Mouse (Mus musculus): ENCODE measurements around the gene Polr1c.

The Polr1c gene

DNA sequence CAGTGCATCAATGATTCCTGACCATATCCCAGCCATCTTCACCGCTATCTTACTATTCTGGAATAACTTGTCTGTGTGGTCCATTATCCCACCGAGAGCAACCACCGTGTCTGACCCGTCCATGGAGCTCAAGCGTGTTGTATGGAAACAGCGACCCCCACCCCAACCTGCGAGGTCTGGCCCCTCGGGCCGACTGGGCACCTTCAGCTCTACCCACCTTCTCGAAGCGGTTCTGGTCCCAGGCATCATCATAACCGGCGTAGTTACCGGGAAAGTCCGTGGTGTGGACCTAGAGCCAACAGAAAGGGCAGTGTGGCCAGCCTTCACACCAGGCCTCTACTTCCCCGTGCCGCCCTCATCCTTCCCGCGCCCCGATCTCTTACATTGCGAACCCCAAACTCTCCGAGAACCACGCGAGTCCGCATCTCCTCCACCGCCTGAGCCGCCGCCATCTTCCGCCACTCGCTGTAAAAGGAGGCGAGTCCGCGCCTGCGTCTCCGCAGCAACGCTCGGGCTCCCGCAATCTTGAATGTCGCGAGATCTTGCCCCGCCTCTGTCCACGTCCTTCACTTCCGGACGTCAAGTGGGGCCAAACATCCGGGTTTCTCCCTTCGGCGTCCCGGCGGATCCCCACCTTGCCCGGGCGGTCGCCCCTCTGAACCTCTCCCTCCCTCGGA is at the start of gene Polr1c, which contains the start of gene Yipf3:
Polr1c (minus strand) TSS at position 543 of the 677 bp plus-strand sequence.
Yipf3 (plus strand) TSS at position 569 of the 677 bp plus-strand sequence.
- peak; percentile 97 for DNase-seq (ENCODE audit: low spot score)

DNA sequence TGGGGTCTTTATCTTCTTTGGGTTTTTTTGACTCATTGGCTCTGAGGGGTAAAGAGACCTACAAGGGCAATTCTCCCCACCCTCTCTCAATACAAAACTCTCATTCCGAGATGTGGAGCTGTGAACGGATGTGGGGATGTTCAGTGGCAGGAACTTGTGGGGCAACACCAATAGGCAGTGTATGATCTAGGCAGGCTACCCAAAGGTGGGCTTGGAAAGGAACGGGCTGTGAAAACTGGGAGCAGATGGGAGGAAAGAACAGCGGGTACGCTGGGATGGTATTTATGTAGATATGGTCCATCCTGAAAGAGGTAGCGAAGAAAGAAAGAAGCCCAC is 49.1 kb upstream of the Polr1c start:
- no peak for DNase-seq (ENCODE audit: low spot score)

DNA sequence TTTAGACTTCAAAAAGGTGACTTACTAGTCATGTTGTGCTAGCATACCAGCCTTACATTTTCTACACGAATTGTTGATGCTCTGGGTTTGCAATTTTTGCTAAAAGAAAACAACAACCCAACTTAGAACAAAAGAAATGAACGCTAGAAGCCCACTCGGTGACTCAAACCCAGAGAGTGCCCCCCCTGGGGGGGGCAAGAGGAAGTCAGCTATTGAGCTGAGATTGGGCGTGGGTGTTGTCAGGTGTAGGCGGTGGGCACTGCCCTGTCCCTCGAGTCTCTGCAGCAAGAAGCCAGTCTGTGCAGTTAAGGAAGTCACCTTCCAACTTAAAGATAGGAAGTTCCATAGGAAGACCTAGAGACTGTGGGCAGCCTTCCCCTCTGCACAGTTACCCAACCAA is 48.7 kb upstream of the Polr1c start:
- no peak for DNase-seq (ENCODE audit: low spot score)

DNA sequence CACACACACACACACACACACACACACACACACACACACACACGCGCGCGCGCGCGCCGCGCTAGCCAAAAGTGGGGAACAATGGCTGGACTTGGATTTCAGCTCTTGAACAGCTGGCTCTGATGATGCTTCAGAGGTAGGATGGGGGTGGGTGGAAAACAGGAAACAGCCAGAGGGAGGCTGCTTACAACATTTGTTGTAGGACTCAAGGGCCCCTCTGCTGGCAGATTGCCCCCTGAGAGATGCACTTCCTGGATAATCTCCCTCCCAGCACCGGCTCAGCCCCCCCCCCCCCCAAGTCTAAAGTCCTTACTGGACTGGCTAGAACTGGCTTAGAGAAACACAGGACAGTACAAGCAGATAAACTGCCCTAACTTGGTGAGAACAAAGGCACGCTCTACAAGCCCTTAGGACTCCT is 39.8 kb upstream of the Polr1c start:
- no peak for DNase-seq (ENCODE audit: low spot score)

DNA sequence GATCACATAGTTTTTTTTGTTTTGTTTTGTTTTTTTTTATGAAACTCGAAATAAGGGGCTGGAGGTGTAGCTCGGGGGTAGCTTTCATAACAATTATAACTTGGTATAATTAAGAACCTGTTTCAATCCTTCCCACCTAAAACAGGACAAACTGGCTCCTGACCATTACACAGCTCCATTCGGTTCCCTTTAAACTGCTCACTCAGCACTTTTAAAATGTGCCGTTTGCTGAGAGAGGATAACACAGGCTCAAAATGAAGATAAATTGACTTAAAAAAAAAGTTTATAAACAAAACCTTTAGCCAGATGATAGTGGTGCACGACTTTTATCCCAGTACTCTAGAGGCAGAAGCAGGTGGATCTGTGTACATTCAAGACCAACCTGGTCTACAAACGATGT is 37.6 kb upstream of the Polr1c start:
- DNase-seq (ENCODE audit: low spot score), result no peak

DNA sequence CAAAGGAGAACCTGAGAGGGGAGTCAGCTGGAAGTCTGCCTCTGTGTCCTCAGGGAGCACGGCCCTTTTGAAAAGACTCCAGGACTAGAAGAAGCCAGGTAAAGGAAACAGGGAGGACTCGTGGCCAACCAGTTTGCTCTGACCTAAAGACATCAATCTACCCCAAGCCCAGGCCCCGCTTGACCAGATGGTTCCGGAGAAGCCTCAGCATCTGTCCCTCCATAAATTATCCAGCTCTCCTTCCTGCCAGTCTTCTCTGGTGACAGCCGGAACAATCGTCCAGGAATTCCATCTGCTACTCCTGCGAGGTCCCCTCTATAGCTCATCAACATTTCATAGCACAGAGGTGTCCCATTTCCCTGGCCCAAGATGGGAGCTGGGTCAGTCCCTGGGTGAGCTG is 36.8 kb upstream of the Polr1c start:
- DNase-seq (ENCODE audit: low spot score), result peak; percentile 40

DNA sequence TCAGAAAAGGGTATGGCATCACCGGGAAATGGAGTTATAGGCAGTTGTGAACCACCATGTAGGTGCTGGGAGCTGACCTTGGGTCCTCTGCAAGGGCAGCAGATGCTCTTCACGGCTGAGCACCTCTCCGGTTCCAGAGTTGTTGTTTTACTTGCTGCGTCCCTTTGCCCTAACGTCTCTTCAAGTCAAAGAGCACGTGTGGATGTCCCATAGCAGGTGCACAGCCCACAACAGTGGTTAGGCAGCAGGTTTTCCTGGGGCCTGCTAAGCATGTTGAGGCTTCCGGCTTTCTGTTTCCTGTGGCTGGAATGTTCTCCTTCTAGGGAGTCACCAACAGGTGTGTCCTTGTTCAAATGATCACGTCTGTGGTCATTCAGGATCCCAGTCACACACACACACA is 36.1 kb upstream of the Polr1c start:
- no peak for DNase-seq (ENCODE audit: low spot score)

DNA sequence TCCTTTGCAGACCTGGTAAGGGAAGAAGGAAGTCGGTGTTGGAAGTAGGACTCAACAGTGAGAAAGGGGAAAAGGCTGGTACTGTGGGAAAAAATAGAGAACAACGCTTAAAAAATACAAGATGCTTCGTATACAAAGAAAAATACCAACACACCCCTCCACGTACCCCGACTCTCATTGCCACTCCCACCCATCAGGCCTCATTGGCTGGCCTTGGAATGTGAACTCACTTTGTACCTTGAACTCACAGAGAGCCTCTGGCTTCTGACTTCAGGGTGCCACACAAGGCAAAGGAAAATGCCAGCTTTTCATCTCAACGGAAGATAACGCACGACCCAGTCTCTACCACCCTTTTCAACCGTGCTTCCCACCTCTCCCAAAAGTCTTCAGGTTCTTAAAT is 35.3 kb upstream of the Polr1c start:
- no peak for DNase-seq (ENCODE audit: low spot score)

DNA sequence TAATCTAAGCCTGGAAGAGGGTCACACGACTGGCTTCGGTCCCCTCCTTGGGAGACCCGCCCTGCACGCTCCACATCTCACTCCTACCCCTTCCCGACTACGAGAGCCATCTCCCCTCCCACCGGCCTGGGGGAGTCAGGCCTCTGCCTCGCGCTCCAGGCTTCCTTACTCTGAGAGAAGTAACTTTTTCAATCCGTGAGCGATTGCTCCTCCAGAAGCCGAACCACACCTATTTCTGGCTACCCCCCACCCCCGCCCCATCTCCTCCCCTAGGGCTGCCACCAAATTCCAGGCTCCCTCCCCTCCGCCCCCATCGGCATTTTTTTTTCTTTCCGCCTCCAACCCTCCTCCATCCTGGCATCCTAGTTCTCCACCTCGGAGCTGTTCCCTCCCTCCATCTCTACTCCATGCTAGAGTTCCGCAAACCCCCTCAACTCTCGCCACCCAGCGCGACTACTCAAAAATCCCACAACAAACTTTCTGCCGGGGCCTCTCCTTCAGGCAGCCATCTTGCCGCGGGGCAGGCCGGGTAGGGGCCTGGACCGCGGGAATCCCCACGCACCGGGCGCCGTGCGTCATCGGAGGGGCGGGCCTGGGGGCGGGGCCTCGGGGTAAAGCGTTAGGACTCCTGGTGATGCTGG is 34.7 kb upstream of the Polr1c start, which contains the start of gene Tjap1:
Tjap1 (minus strand) TSS at position 544 of the 641 bp plus-strand sequence.
- DNase-seq (ENCODE audit: low spot score), result peak; percentile 89

DNA sequence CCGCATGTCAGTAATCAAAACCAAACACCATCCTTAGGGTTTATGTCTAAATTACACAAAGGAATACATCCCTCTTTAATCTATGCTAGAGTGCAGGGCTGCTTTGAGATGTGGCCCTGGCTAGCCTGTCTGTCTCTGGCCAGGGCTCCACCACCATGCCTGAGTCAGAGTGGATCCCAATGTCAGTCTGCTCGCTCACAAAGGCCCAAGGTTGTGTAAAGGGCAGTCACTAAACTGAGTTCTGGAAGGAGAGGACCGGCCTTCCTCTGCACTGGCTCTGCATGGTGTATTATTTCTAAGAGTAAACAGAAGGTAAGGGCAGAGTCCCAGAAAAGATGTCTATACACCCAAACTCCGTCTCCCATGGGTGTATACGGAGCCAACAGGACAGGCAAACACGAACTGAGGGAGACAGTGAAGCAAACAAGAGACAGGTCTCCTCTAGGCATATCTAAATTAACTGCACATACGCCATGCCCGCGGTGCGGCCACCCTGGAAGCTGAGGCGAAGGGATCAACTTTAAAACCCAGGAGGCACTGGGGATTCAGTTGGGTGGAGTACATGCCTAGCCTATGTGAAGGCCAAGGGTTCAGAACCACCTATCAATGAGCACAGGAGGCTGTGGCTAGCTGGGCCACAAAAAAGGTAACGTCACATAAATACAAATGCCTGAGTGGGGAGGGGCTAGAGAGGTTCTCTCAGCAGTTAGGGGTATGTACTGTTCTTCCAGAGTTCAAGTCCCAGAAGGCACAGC is 30.3 kb upstream of the Polr1c start:
- no peak for DNase-seq (ENCODE audit: low spot score)

DNA sequence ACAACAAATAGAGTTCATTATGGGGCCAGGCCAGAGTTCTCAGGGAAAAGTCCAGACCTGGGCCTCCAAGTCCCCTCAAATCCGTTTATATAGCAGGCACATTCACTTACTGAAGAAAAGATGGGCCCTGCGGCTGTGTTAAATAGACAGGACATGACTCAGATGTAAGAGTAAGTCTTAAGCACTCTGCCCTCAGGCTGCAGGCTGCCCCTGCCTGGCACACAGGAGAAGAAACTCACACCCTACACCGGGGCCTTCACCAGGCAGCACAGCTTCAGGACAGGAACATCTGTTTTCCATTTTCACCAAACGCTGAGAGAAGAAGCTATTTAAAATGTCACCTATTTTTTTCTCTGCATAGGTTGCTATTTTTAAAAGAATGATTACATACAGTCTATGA is 29.7 kb upstream of the Polr1c start:
- no peak for DNase-seq (ENCODE audit: low spot score)

DNA sequence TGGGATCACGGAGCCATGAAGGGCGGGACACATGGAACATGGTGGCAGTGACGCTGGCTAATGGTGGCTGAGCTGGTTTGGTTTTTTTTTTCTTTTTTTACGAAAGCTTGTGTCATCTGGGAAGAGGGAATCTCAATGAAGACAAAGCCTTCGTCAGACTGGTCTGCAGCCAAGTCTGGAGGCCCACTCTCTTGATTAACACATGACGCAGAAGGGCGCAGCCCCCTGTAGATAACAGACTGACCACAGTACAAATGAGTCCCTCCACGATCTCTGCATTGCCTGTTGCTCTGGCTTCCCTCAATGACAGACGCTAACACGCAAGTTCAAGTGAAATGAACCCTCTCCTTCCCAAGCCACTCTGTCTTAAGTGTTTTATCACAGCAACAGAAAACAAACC is 27.7 kb upstream of the Polr1c start:
- no peak for DNase-seq (ENCODE audit: low spot score)

DNA sequence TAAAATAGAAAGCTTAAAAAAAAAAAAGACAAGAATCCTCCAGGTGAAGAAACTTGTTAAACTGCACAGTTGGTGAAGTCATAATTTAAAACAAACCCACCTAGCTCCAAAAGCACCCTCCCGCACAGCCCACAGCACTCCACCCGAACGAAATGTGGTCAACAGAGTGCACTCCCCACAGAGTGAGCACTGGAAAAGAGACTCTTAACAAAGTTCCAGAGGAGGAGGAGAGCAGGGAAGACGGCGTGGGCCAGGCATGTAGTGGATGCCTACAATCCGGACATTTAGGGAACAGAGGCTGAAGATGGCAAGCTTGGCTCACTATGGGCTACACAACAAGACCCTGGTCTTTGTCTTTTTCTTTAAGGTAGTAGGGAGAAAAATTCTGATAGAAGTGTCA is 27.2 kb upstream of the Polr1c start:
- no peak for DNase-seq (ENCODE audit: low spot score)

DNA sequence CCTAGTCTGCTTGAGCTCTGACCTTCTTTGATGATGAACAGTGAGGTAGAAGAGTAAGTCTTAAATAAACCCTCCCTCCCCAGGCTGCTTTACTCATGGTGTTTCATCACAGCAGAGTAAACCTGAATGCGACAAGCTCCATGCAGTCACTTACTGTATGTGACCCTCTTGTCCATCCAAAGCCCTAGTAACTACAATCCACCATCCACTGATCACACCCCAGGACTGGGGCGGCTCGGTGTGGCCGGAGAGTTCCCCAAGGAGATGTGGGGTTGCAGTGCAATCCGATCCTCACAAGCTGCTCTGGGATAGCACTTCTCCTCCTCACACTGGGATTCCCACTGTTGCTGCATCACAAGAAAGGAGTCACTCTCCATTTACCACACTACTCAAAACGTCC is 26.6 kb upstream of the Polr1c start:
- DNase-seq (ENCODE audit: low spot score), result no peak

DNA sequence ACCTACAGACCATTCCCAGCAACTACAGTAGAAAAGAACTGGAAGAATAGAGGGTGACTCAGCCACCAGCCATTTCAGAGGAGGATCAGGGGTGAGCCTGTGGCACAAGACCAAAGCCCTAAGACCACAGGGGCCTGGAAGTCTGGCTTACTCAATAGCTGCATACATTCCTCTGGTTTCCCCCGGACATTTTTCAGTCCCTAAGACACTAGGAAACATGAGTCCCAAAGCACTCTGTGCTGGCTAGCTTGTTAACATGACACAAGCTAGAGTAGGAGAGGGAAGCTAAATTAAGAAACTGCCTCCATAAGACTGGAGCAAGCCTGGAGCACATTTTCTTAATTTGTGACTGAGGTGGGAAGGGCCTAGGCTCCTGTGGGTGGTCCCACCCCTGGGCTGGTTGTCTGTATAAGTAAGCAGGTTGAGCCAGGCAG is 26.0 kb upstream of the Polr1c start:
- DNase-seq (ENCODE audit: low spot score), result no peak

DNA sequence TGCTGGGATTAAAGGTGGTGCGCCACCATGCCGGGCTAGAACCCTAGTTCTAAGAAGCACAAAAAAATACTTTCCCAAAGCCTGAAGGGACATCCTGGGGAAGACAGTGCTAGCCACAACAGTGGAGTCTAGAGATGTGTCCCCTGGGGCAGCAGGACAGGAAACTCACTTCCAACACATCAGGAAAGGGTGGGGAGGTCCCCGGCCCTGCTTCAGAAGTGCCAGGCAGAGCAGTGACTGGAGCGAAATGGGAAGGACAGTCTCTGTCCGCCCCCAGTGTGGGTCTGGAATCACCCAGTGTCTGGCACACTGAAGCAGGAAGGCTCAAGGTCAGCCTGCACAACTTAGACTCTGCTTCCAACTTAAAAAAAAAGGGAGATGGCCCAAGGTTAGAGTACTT is 24.8 kb upstream of the Polr1c start:
- no peak for DNase-seq (ENCODE audit: low spot score)

DNA sequence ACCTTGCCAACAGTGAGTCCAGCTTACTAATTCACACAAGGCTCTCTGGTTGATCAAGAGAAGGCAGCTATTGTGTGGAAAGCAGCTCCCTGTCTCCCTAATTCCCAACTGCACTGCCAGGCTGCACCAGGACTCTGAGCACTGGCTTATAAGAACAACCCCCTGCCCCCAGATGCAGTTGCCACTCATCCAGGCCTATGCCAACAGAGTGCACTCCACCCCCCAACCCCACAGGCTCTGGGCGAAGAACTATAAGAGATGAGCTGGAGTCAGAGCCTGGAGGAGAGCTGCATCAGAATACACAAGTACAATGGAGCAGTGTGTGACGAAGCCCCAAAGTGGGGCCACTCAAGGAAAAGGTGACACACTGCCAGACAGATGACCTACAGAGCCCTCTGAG is 24.2 kb upstream of the Polr1c start:
- no peak for DNase-seq (ENCODE audit: low spot score)

DNA sequence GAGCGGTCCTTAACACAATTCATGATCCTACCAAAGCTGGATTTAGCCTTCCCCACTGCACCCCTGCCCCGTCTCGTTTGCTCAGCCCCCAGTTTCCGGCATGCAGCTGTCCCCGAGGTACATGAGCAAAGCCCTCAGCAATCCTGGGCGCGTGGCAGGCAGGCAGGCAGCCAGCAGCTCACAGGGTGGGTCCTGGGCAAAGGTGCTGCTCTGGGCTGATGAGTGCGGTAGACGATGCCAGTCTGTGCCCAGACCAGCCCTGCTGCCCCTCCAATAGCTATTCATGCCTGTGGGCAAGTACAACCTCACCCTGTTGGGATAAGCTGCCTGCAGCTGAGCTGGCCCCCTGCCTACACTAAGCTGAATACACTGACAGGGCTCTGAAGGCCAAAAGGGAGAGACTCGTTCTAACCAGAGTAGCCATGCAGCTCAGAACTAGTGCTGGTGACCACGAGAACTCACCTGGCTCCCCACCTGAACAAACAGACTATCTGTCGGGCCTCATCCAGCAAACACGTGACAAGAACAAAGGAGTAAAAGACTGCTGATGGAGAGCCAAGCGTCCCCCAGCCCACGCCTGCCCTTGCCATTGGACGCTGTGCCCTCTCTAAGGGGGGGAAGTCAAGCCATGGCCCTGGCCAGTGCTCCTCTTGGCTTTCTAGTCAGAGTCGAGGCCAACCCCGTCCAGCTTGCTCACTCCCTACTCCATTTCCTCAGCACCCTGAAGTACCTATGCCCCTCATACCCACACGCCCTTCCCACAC is 22.1 kb upstream of the Polr1c start:
- no peak for DNase-seq (ENCODE audit: low spot score)

DNA sequence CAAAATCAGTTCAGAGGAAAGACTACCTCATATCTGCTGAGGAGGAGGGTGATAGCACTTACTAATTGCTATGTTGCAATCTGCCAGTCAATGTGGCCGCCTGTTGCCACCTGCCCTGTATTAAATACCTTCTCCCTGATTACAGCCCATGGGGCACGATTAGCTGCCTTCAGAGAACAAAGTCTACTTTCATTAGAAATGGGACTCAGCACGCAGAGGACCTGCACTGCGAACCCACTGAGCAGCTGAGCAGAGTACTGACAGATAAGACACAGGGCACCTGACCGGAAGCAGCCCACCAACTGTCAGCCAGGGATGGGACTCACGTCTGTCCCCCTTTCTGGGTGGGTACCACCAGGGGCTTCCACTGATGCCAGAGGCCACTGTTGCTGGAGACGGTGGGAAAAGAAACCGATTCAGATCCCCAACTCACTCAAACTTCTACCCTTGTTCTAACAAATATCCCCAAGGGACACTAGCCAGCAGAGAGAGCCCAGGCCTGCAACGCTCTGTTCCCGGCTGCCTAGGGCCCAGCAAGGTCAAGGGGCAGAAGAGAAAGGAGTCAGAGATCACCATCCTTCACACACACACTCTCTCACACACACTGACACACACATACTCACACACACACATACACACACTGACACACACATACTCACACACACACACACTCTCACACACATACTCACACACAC is 20.3 kb upstream of the Polr1c start:
- DNase-seq (ENCODE audit: low spot score), result no peak

DNA sequence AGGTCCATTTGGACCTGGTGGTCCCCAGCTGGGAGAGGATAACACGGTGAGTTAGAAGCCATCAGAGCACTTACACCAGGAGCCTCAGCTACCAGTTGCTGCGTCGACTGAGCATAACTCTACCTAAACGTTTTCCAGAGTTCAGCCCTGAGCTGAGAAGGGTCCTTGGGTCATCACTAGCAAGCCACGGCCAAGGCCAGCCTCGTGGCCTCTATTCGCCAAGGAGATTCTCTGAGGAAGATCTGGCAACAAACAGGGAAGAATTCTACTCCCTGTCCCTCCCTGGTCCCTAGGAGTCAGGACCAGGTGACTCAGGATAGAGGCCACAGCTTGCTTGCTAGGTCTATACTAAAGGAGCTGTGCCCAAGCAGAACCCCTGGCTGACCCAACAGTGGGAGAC is 19.7 kb upstream of the Polr1c start:
- DNase-seq (ENCODE audit: low spot score), result no peak

DNA sequence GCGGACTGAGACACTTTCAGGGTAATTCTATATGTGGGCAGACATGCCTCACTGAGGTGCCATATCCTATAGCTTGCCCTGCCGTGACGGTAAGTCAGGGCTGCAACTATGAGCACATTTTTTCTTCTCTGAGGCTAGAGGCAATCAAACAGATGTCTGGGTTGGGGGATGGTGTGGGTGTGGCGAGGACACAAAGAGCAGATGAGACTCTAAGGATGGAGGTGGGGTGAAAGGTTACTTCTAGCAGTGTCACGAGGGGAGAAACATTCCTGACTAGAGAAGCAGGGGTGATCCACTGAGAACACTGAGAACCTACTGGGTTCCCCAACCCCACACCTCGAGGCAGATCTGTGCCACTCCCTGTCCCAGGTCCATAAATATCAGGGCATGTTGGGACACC is 19.1 kb upstream of the Polr1c start:
- DNase-seq (ENCODE audit: low spot score), result no peak

All from retina, embryonic 14.5 days (tissue).